Mouse (Mus musculus) hindbrain, embryonic 13.5 days (tissue): ENCODE measurements around the gene Shank1. TPM values are rescaled to one million over a fixed set of nuclear protein-coding genes. Genes with fewer than 3 reads are reported as not detected.

Source experiments
- ATAC-seq: fragments of 200-750 bp; cut with Nextera tagmentation; 2 replicates; pipeline ENCODE4 v1.8.0; 2017; ENCODE audit warnings: moderate TSS enrichment; ENCODE audit not compliant: low FRiP score
- H3K27ac ChIP-seq: fragments of 300-500 bp; sonication (generic); 2 replicates; pipeline ENCODE4 v1.5.1; 2015; ENCODE audit warnings: inconsistent platforms, mild to moderate bottlenecking, moderate library complexity
- H3K27me3 ChIP-seq: fragments of 300-500 bp; sonication (generic); 2 replicates; pipeline ENCODE4 v1.6.1; 2015; ENCODE audit warnings: mild to moderate bottlenecking, inconsistent platforms
- H3K36me3 ChIP-seq: fragments of 300-500 bp; sonication (generic); 2 replicates; pipeline ENCODE4 v1.6.1; 2015; ENCODE audit warnings: mild to moderate bottlenecking, inconsistent platforms
- H3K4me1 ChIP-seq: fragments of 300-500 bp; sonication (generic); replicated peaks from 2 replicates; pipeline ENCODE4 v1.6.1; 2015; ENCODE audit warnings: inconsistent platforms
- H3K4me2 ChIP-seq: fragments of 300-500 bp; sonication (generic); 2 replicates; pipeline ENCODE4 v1.6.1; 2015; ENCODE audit warnings: inconsistent platforms, mild to moderate bottlenecking, moderate library complexity
- H3K4me3 ChIP-seq: fragments of 300-500 bp; sonication (generic); 2 replicates; pipeline ENCODE4 v1.5.1; 2015; ENCODE audit warnings: mild to moderate bottlenecking, inconsistent platforms
- H3K9ac ChIP-seq: fragments of 300-500 bp; sonication (generic); 2 replicates; pipeline ENCODE4 v1.6.1; 2015; ENCODE audit warnings: mild to moderate bottlenecking, inconsistent platforms
- H3K9me3 ChIP-seq: fragments of 300-500 bp; sonication (generic); 2 replicates; pipeline ENCODE4 v1.6.1; 2016; ENCODE audit warnings: inconsistent platforms
- WGBS: fragments of 180-500 bp; shearing (Covaris S2); methylation state at CpG from one replicate; pipeline ENCODE4 v1.1.7; 2015; 5-methylcytosine and 5-hydroxymethylcytosine counted together
- polyA plus RNA-seq: library from polyadenylated mRNA; unstranded; fragments of >200 nt; fragmentation: Nextera tagmentation; extraction: Ambion mirVana; gene quantifications from 2 replicates; pipeline ENCODE4 v1.2.1, GENCODE M21; 2015

The Shank1 gene
- polyA plus RNA-seq, 1 experiment from 2014 or later: 31.7 TPM

DNA sequence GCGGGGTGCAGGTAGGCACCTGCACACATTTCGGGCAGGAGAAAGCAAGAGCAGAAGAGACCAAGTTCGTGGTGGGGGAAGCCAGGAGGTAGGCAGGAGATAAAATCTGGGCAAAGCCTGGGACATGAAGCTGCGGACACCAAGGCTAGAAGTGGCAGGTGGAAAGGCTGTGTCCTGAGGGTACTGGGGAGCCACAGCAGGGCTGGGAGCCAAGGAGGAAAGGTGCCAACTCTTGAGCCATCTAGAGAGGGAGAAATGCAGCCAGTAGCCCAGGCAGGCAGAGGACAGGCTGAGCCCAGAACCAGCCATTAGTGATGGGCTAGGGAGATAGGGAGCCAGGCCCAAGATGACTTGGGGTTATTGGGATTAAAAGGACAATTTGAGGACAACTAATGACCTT lies 81.8 kb downstream of the Shank1 start:
- no peak for ATAC-seq
- no peaks in the 10 kb centered on the region for H3K9me3 ChIP-seq
- peaks cover 12% of the 10 kb centered on the region; the same call in 1 of the 2 replicates for H3K27me3 ChIP-seq
- no peak overlapping the region for H3K9ac ChIP-seq
- no peak overlapping the region for H3K4me3 ChIP-seq
- no peak overlapping the region for H3K4me2 ChIP-seq
- H3K4me1 ChIP-seq: no peaks in the 10 kb centered on the region
- no peak overlapping the region for H3K27ac ChIP-seq
- 89% methylated on average over 4 of the region's 4 CpGs for WGBS
- peaks cover 6% of the 10 kb centered on the region; the same call in 1 of the 2 replicates for H3K36me3 ChIP-seq

DNA sequence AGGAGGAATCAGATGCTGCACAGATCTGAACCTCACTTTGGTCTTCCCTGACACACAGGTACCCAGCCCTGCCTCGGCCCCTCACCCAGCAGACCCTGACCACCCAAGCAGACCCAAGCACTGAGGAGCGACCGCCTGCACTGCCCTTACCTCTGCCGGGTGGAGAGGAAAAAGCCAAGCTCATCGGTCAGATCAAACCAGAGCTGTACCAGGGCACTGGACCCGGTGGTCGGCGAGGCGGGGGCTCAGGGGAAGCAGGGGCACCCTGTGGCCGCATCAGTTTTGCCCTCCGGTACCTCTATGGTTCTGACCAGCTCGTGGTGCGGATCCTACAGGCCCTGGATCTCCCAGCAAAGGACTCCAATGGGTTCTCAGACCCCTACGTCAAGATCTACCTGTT lies 82.3 kb downstream of the Shank1 start:
- Histone ChIP-seq H3K27ac (no peak overlapping the region), H3K27me3 (peaks cover 11% of the 10 kb centered on the region; the same call in 1 of the 2 replicates), H3K9ac (no peak overlapping the region), H3K4me3 (no peak overlapping the region), H3K4me2 (no peak overlapping the region), H3K9me3 (no peaks in the 10 kb centered on the region), H3K4me1 (no peaks in the 10 kb centered on the region), H3K36me3 (peaks cover 6% of the 10 kb centered on the region; the same call in 1 of the 2 replicates)
- no peak for ATAC-seq
- WGBS: 85% methylated on average over 14 of the region's 14 CpGs

DNA sequence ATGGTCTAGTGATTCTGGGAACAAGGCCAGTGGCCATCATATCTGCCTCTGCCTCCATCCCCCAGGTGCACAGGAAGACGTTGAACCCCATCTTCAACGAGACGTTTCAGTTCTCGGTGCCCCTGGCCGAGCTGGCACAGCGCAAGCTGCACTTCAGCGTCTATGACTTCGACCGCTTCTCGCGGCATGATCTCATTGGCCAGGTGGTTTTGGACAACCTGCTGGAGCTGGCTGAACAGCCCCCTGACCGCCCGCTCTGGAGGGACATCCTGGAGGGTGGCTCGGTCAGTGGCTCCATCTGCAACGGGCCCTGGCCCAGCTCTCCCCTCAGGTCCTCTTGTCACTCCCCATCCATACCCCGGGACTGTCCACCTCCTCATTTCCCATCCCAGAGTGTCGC lies 83.2 kb downstream of the Shank1 start:
- Histone ChIP-seq H3K4me2 (no peak overlapping the region), H3K4me3 (no peak overlapping the region), H3K4me1 (no peaks in the 10 kb centered on the region), H3K36me3 (peaks cover 6% of the 10 kb centered on the region; the same call in 1 of the 2 replicates), H3K9ac (no peak overlapping the region), H3K9me3 (no peaks in the 10 kb centered on the region), H3K27me3 (0 out of 2 replicates have a peak, but pooled peaks cover 2% of the 10 kb centered on the region), H3K27ac (no peak overlapping the region)
- no peak for ATAC-seq
- 91% methylated on average over 17 of the region's 17 CpGs for WGBS

DNA sequence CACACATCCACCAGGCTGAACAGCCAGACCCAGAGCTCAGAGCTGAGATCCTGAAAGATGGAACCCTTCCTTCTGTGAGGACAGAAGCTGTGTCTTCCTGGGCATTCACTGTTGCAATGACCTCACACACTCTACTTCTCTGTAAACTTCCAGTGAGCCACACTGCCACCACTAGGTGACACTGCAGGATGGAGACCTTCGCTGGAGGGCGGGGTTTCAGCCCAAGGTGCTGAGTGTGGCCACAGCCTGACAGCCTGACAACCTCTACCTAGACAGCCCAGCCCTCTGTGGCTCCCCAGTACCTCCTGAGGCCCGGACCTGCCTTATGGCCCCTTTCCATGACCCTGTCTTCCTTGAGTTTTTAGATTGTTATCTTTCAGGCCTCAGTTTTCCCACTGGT lies 88.5 kb downstream of the Shank1 start:
- WGBS: 9% methylated on average over 3 of the region's 3 CpGs
- peaks cover 6% of the 10 kb centered on the region; the same call in 1 of the 2 replicates for H3K36me3 ChIP-seq
- no peak overlapping the region for H3K4me3 ChIP-seq
- no peaks in the 10 kb centered on the region for H3K4me1 ChIP-seq
- no peaks in the 10 kb centered on the region for H3K9me3 ChIP-seq
- no peak overlapping the region for H3K4me2 ChIP-seq
- peaks cover 13% of the 10 kb centered on the region; the same call in 1 of the 2 replicates for H3K27me3 ChIP-seq
- no peak overlapping the region for H3K27ac ChIP-seq
- peak; percentile 50; the same call in 1 of the 2 replicates for ATAC-seq
- no peak overlapping the region for H3K9ac ChIP-seq

DNA sequence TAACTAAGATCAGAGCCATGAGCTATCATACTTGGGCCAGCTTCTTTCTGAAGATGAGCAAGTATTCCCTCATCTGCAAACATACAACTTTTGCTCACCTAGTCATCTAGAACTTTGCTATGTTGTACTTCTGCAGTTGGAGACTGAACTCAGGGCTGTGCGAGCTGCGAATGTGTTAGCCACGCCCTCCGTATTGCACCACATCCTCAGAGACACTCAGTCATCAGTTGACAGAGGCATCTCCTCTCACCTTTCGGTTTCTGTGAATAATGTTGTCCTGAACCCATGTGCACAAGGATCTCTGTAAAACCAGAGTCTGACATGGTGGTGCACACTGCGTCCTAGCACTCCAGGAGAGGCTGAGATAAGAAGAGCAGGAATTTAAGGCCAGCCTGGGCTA lies 91.6 kb downstream of the Shank1 start:
- H3K9ac ChIP-seq: no peak overlapping the region
- peaks cover 15% of the 10 kb centered on the region; the same call in 1 of the 2 replicates for H3K27me3 ChIP-seq
- 86% methylated on average over 6 of the region's 6 CpGs for WGBS
- H3K4me3 ChIP-seq: no peak overlapping the region
- peaks cover 4% of the 10 kb centered on the region for H3K4me1 ChIP-seq
- no peak for ATAC-seq
- no peaks in the 10 kb centered on the region for H3K36me3 ChIP-seq
- H3K27ac ChIP-seq: no peak overlapping the region
- no peak overlapping the region for H3K4me2 ChIP-seq
- H3K9me3 ChIP-seq: no peaks in the 10 kb centered on the region

DNA sequence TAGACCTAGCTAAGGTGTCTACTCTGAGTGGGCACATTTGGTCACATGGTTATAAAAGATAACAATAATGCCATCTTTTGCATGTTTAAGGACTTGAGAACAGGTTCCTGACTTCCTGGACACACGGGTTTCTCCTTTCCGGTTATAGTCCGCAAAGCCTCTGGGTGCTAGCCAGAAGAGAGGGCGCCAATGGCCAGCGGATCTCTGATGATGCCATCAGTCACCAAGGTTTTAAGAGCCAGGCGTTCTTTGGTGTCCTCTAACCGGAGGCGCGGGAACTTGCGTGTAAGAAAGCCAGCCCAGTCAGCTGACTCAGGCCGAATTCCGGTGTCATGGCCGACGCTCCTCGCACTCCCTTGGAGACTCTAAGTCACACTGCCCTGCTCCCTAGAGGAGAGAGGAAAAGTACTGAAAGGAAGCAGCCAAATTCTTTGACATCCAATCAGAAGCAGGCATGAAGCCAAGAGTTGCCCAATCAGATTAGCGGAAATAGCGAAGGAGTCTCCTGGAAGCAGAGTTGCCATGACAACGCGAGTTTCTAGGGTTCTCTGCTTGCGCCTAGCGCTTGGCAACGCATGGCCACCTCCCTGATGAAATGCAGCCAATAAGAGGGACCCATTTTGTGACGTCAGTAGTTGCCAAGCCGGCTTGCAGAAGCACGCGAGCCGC lies 95.4 kb downstream of the Shank1 start:
- Histone ChIP-seq H3K4me3 (peak overlapping the region; percentile 41), H3K27me3 (peaks cover 12% of the 10 kb centered on the region; the same call in 1 of the 2 replicates), H3K4me1 (peaks cover 4% of the 10 kb centered on the region), H3K4me2 (peak overlapping the region; percentile 61), H3K9ac (no peak overlapping the region), H3K36me3 (no peaks in the 10 kb centered on the region), H3K9me3 (no peaks in the 10 kb centered on the region), H3K27ac (peak overlapping the region; percentile 86)
- ATAC-seq: peak; percentile 96
- WGBS: under 1% methylated on average over 27 of the region's 27 CpGs

DNA sequence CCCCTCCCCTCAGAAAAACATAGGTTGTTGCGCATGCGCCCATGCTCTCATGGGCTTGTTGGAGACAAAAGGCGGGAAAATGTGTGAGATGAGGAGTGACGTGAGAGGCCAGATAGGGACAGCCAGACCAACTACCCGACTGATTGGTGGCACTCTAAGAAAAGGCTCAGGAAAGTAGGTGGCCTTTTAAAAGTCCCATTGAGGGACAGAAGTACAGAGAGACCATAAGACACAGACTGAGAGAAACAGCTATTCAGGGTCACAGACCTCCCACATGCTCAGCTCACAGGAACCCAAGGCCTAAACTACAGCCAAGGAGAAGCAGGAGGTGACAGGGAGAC lies 95.9 kb downstream of the Shank1 start:
- Histone ChIP-seq H3K4me2 (no peak overlapping the region), H3K9ac (no peak overlapping the region), H3K4me1 (peaks cover 4% of the 10 kb centered on the region), H3K27ac (no peak overlapping the region), H3K4me3 (no peak overlapping the region), H3K9me3 (no peaks in the 10 kb centered on the region), H3K27me3 (peaks cover 8% of the 10 kb centered on the region; the same call in 1 of the 2 replicates), H3K36me3 (no peaks in the 10 kb centered on the region)
- no peak; the same call in 1 of the 2 replicates for ATAC-seq
- WGBS: under 1% methylated on average over 5 of the region's 5 CpGs

Other genes starting within 250 kb of the Shank1 start
- not detected in 2 replicates for gene Klk1b21, start 207.9 kb upstream of the Shank1 start, polyA plus RNA-seq
- not detected in 2 replicates for gene Klk1b22, start 197.6 kb upstream of the Shank1 start, polyA plus RNA-seq
- gene Klk1b16, start 173.5 kb upstream of the Shank1 start, polyA plus RNA-seq: not detected in 2 replicates
- gene Klk1b24, start 122.0 kb upstream of the Shank1 start, polyA plus RNA-seq: not detected in 2 replicates
- gene Klk1b3, start 112.1 kb upstream of the Shank1 start, polyA plus RNA-seq: not detected in 2 replicates
- not detected in 2 replicates for gene Klk1b4, start 102.8 kb upstream of the Shank1 start, polyA plus RNA-seq
- not detected in 2 replicates for gene Klk1b5, start 94.3 kb upstream of the Shank1 start, polyA plus RNA-seq
- not detected in 2 replicates for gene Klk1, start 84.9 kb upstream of the Shank1 start, polyA plus RNA-seq
- not detected in 2 replicates for gene Gm36864, start 74.1 kb upstream of the Shank1 start, polyA plus RNA-seq
- gene 1700028J19Rik, start 63.6 kb upstream of the Shank1 start, polyA plus RNA-seq: 1.5 and 1.7 TPM in 2 replicates
- 206 and 226 TPM in 2 replicates for gene 2410002F23Rik, start 63.5 kb upstream of the Shank1 start, polyA plus RNA-seq
- gene Acp4, start 52.9 kb upstream of the Shank1 start, polyA plus RNA-seq: 0.10 TPM in 1 of 2 replicates, not detected in the other
- not detected in 2 replicates for gene Gm15517, start 48.8 kb upstream of the Shank1 start, polyA plus RNA-seq
- 3.4 and 3.9 TPM in 2 replicates for gene Clec11a, start 3.4 kb upstream of the Shank1 start, polyA plus RNA-seq
- gene Syt3, start 73.8 kb downstream of the Shank1 start, polyA plus RNA-seq: 26.1 and 27.7 TPM in 2 replicates
- gene 1700008O03Rik, start 75.6 kb downstream of the Shank1 start, polyA plus RNA-seq: 1.8 and 2.4 TPM in 2 replicates
- gene Lrrc4b, start 118.8 kb downstream of the Shank1 start, polyA plus RNA-seq: 14.6 and 15.6 TPM in 2 replicates
- gene Aspdh, start 155.1 kb downstream of the Shank1 start, polyA plus RNA-seq: 5.6 and 6.5 TPM in 2 replicates
- 45.8 and 46.2 TPM in 2 replicates for gene Josd2, start 157.7 kb downstream of the Shank1 start, polyA plus RNA-seq
- gene Emc10, start 186.3 kb downstream of the Shank1 start, polyA plus RNA-seq: 121 and 126 TPM in 2 replicates
- gene Fam71e1, start 186.3 kb downstream of the Shank1 start, polyA plus RNA-seq: 32.2 and 37.4 TPM in 2 replicates
- gene Mybpc2, start 214.4 kb downstream of the Shank1 start, polyA plus RNA-seq: 0.08 and 0.18 TPM in 2 replicates
- gene Spib, start 221.8 kb downstream of the Shank1 start, polyA plus RNA-seq: not detected in 2 replicates
- gene Pold1, start 238.6 kb downstream of the Shank1 start, polyA plus RNA-seq: 24.4 and 28.8 TPM in 2 replicates
- gene Nr1h2, start 243.7 kb downstream of the Shank1 start, polyA plus RNA-seq: 69.8 and 70.9 TPM in 2 replicates